Mouse (Mus musculus): ENCODE results near the gene Cacna1c. TPM values are rescaled to one million over a fixed set of nuclear protein-coding genes. Genes with fewer than 3 reads are reported as not detected.
A peak's percentile ranks its signal among the peaks of the same experiment; 100 is the strongest.

Gene Cacna1c
- 3.2 and 5.5 TPM in 2 replicates for polyA plus RNA-seq (2014; fragmentation: Nextera tagmentation; extraction: Ambion mirVana)

GRCm38 (mm10) chr6:119196382-119197305, at the start of gene Cacna1c:
Gene Cacna1c, minus strand, starts transcription at chr6:119196418.
- ATAC-seq = no peak
- Histone ChIP-seq H3K36me3 (ENCODE audit: control insufficient read depth, insufficient read depth, low read length) (peaks cover 30% of the 10 kb centered on the region), H3K9ac (ENCODE audit: low read length) (no peak within 1 kb of the TSS), H3K4me1 (ENCODE audit: control insufficient read depth, insufficient read depth, low read length) (peaks cover 25% of the 10 kb centered on the region), H3K9me3 (replicated peaks; ENCODE audit: control insufficient read depth, low read length) (no peaks in the 10 kb centered on the region), H3K27me3 (replicated peaks; ENCODE audit: control insufficient read depth, insufficient read depth, low read length) (no peaks in the 10 kb centered on the region), H3K27ac (ENCODE audit: low read depth, low read length) (no peak within 1 kb of the TSS), H3K4me2 (ENCODE audit: low read length) (no peak within 1 kb of the TSS), H3K4me3 (ENCODE audit: low read depth, low read length) (no peak within 1 kb of the TSS)
- peak; percentile 60 for DNase-seq (ENCODE audit: low spot score)
- WGBS = 80% methylated on average over 17 of the region's 17 CpGs

DNA sequence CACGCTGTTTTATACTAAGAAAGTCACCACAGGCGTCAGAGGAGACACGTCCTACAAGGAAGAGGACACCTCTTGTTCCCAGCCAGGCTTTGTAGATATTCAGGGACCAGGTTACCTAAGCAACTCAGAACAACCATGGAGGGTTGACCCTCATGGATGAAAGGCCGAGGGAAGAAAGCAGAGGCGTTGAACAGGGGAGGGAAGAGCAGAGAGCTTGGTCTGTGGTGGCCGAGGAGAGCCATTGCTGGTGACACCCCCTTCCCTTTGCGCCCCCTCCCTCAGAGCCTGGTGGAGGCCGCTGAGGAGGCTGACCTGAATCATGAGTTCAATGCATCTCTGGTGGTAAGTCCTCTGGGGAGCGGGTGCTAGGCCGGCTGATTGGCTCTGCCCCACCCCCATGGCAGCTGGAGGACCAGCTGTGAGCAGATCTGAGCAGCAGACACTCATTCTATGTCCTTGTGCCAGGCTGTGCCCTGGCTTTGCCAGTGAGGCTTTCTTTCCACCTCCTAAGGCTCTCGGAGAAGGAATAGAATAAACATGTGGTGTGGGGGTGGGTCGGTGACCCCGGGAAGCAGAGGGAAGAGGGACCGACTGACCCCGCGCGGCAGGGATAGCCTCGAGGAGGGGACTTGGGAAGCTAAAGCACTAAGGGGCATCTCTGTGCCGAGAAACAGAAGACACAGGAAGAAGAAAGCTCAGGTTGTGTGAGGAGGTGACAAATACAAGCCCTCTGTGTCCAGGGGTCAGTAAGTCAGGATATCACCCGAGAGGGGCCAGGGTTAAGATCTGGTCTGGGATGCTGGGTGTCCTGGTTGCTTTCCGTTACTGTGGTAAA, 44.9 kb upstream of the Cacna1c start:
- DNase-seq (ENCODE audit: low spot score) = no peak
- WGBS = 75% methylated on average over 21 of the region's 21 CpGs

DNA sequence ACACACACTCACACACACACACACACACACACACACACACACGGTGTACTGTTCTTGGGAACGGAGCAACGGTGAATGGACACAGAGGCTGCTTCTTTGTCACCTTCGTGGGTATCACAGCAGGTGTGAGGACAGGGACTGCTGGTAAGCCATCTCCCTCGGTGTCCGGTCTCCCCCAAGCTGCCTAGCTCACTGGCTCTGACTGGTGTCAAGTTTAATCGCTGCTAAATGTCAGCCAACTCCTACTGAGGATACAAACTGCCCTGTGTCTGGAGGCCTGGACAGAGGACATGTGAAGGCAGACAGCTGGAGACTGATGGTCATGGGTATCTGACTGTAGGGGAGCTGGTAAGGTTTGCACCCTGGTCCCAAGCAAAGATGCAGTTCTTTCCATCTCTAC, 44.0 kb upstream of the Cacna1c start:
- ATAC-seq (no peak), DNase-seq (ENCODE audit: low spot score) (no peak)
- 86% methylated on average over 7 of the region's 7 CpGs for WGBS
- Histone ChIP-seq H3K9me3 (replicated peaks; ENCODE audit: control insufficient read depth, low read length) (no peaks in the 10 kb centered on the region), H3K4me1 (ENCODE audit: control insufficient read depth, insufficient read depth, low read length) (peaks cover 9% of the 10 kb centered on the region; the same call in 1 of the 2 replicates), H3K4me3 (ENCODE audit: low read depth, low read length) (no peak overlapping the region), H3K4me2 (ENCODE audit: low read length) (no peak overlapping the region), H3K27ac (ENCODE audit: low read depth, low read length) (no peak overlapping the region), H3K9ac (ENCODE audit: low read length) (no peak overlapping the region), H3K27me3 (replicated peaks; ENCODE audit: control insufficient read depth, insufficient read depth, low read length) (no peaks in the 10 kb centered on the region), H3K36me3 (ENCODE audit: control insufficient read depth, insufficient read depth, low read length) (no peaks in the 10 kb centered on the region)

More for the DNA sequence above, 44.9 kb upstream of the Cacna1c start:
- H3K4me2 ChIP-seq (ENCODE audit: low read length) = no peak overlapping the region
- no peak for ATAC-seq
- H3K4me1 ChIP-seq (ENCODE audit: control insufficient read depth, insufficient read depth, low read length) = peaks cover 9% of the 10 kb centered on the region; the same call in 1 of the 2 replicates
- H3K27me3 ChIP-seq (replicated peaks; ENCODE audit: control insufficient read depth, insufficient read depth, low read length) = no peaks in the 10 kb centered on the region
- no peak overlapping the region for H3K4me3 ChIP-seq (ENCODE audit: low read depth, low read length)
- no peak overlapping the region for H3K27ac ChIP-seq (ENCODE audit: low read depth, low read length)
- no peak overlapping the region for H3K9ac ChIP-seq (ENCODE audit: low read length)
- no peaks in the 10 kb centered on the region; the same call in 1 of the 2 replicates for H3K9me3 ChIP-seq (replicated peaks; ENCODE audit: control insufficient read depth, low read length)
- H3K36me3 ChIP-seq (ENCODE audit: control insufficient read depth, insufficient read depth, low read length) = no peaks in the 10 kb centered on the region

- Histone ChIP-seq H3K36me3 (ENCODE audit: control insufficient read depth, insufficient read depth, low read length) (no peaks in the 10 kb centered on the region), H3K9me3 (replicated peaks; ENCODE audit: control insufficient read depth, low read length) (no peaks in the 10 kb centered on the region)
- DNase-seq (ENCODE audit: low spot score) = no peak
Observed at GRCm38 (mm10) chr6:119239341-119240005, 43.3 kb upstream of the Cacna1c start.

GRCm38 (mm10) chr6:119237427-119237989, 41.3 kb upstream of the Cacna1c start:
- Histone ChIP-seq H3K36me3 (ENCODE audit: control insufficient read depth, insufficient read depth, low read length) (no peaks in the 10 kb centered on the region), H3K9me3 (replicated peaks; ENCODE audit: control insufficient read depth, low read length) (no peaks in the 10 kb centered on the region), H3K4me3 (ENCODE audit: low read depth, low read length) (no peak overlapping the region), H3K9ac (ENCODE audit: low read length) (no peak overlapping the region), H3K4me2 (ENCODE audit: low read length) (no peak overlapping the region), H3K4me1 (ENCODE audit: control insufficient read depth, insufficient read depth, low read length) (peaks cover 9% of the 10 kb centered on the region; the same call in 1 of the 2 replicates), H3K27me3 (replicated peaks; ENCODE audit: control insufficient read depth, insufficient read depth, low read length) (no peaks in the 10 kb centered on the region), H3K27ac (ENCODE audit: low read depth, low read length) (peak overlapping the region; percentile 31; the same call in 1 of the 2 replicates)
- DNase-seq (ENCODE audit: low spot score) (peak; percentile 85), ATAC-seq (peak; percentile 95)
- 33% methylated on average over 8 of the region's 8 CpGs for WGBS

More at GRCm38 (mm10) chr6:119239341-119240005, 43.3 kb upstream of the Cacna1c start:
- Histone ChIP-seq H3K4me1 (ENCODE audit: control insufficient read depth, insufficient read depth, low read length) (peaks cover 9% of the 10 kb centered on the region; the same call in 1 of the 2 replicates), H3K4me3 (ENCODE audit: low read depth, low read length) (no peak overlapping the region), H3K27me3 (replicated peaks; ENCODE audit: control insufficient read depth, insufficient read depth, low read length) (no peaks in the 10 kb centered on the region), H3K4me2 (ENCODE audit: low read length) (no peak overlapping the region), H3K27ac (ENCODE audit: low read depth, low read length) (no peak overlapping the region), H3K9ac (ENCODE audit: low read length) (no peak overlapping the region)
- 89% methylated on average over 5 of the region's 5 CpGs for WGBS
- no peak for ATAC-seq

DNA sequence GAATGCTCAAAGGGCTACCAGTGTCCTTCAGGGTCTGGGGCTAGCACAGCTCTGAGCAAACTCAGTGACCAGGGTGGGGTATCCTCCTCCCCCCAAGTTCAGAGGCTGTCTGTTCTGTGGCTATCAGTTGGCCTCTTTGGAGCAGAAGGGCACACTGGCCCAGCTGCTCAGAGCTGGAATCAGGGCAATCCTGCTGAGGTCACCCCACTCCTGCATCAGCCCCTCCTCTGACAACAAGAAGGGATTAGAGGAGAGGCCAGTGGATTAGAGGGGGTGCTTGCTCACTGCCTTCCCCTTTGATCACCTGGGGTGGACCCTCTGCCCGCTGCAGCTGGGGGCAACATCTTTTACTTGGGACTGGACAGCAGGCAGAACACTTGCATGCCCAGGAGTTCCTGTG, 40.0 kb upstream of the Cacna1c start, which contains the start of gene Cacna2d4:
Gene Cacna2d4 (plus strand): TSS at position 286 of the 400 bp plus-strand sequence.
- Histone ChIP-seq H3K27me3 (replicated peaks; ENCODE audit: control insufficient read depth, insufficient read depth, low read length) (no peaks in the 10 kb centered on the region), H3K4me1 (ENCODE audit: control insufficient read depth, insufficient read depth, low read length) (peaks cover 9% of the 10 kb centered on the region; the same call in 1 of the 2 replicates), H3K36me3 (ENCODE audit: control insufficient read depth, insufficient read depth, low read length) (no peaks in the 10 kb centered on the region), H3K4me3 (ENCODE audit: low read depth, low read length) (no peak within 1 kb of the TSS), H3K9me3 (replicated peaks; ENCODE audit: control insufficient read depth, low read length) (no peaks in the 10 kb centered on the region), H3K9ac (ENCODE audit: low read length) (no peak within 1 kb of the TSS), H3K27ac (ENCODE audit: low read depth, low read length) (peak within 1 kb of the TSS; percentile 31; the same call in 1 of the 2 replicates), H3K4me2 (ENCODE audit: low read length) (no peak within 1 kb of the TSS)
- DNase-seq (ENCODE audit: low spot score) (no peak), ATAC-seq (no peak)
- 64% methylated on average over 1 of the region's 1 CpGs for WGBS

GRCm38 (mm10) chr6:119235441-119235840, 39.2 kb upstream of the Cacna1c start:
- ATAC-seq (no peak), DNase-seq (ENCODE audit: low spot score) (no peak)
- Histone ChIP-seq H3K4me1 (ENCODE audit: control insufficient read depth, insufficient read depth, low read length) (peaks cover 9% of the 10 kb centered on the region; the same call in 1 of the 2 replicates), H3K27ac (ENCODE audit: low read depth, low read length) (no peak overlapping the region), H3K9ac (ENCODE audit: low read length) (no peak overlapping the region), H3K9me3 (replicated peaks; ENCODE audit: control insufficient read depth, low read length) (no peaks in the 10 kb centered on the region), H3K4me2 (ENCODE audit: low read length) (no peak overlapping the region), H3K27me3 (replicated peaks; ENCODE audit: control insufficient read depth, insufficient read depth, low read length) (no peaks in the 10 kb centered on the region), H3K4me3 (ENCODE audit: low read depth, low read length) (no peak overlapping the region), H3K36me3 (ENCODE audit: control insufficient read depth, insufficient read depth, low read length) (no peaks in the 10 kb centered on the region)
- WGBS = 86% methylated on average over 5 of the region's 5 CpGs

GRCm38 (mm10) chr6:119233066-119233465, 36.8 kb upstream of the Cacna1c start:
- no peaks in the 10 kb centered on the region for H3K9me3 ChIP-seq (replicated peaks; ENCODE audit: control insufficient read depth, low read length)
- peaks cover 9% of the 10 kb centered on the region; the same call in 1 of the 2 replicates for H3K4me1 ChIP-seq (ENCODE audit: control insufficient read depth, insufficient read depth, low read length)
- H3K36me3 ChIP-seq (ENCODE audit: control insufficient read depth, insufficient read depth, low read length) = no peaks in the 10 kb centered on the region
- H3K27me3 ChIP-seq (replicated peaks; ENCODE audit: control insufficient read depth, insufficient read depth, low read length) = no peaks in the 10 kb centered on the region
- no peak for ATAC-seq
- DNase-seq (ENCODE audit: low spot score) = no peak
- H3K4me2 ChIP-seq (ENCODE audit: low read length) = no peak overlapping the region
- no peak overlapping the region for H3K4me3 ChIP-seq (ENCODE audit: low read depth, low read length)
- 51% methylated on average over 3 of the region's 3 CpGs for WGBS
- no peak overlapping the region for H3K9ac ChIP-seq (ENCODE audit: low read length)
- no peak overlapping the region for H3K27ac ChIP-seq (ENCODE audit: low read depth, low read length)

Measured in forebrain, embryonic 14.5 days (tissue).